Mouse (Mus musculus): Measurements from ENCODE around the gene Coa5.

- TF ChIP-seq POLR2A (IDR thresholded peaks at IDR 0.05; ENCODE audit: control insufficient read depth in 1 of 2, insufficient read depth in 1 of 2, low read depth in 1 of 2, low read length in 2 of 2, poor library complexity in 1 of 2) (no peak), CTCF (IDR thresholded peaks at IDR 0.05 in 2 of 3, conservative IDR thresholded peaks at IDR 0.05 in 1 of 3; ENCODE audit: control insufficient read depth in 1 of 3, insufficient read depth in 1 of 3, low read depth in 2 of 3, low read length in 3 of 3, poor library complexity in 1 of 3, severe bottlenecking in 1 of 3) (peak; percentile 67 to 75 (median 71)), POLR2AphosphoS5 (IDR thresholded peaks at IDR 0.05; ENCODE audit: borderline replicate concordance, low read depth, low read length) (no peak), GATA1 (IDR thresholded peaks at IDR 0.05; ENCODE audit: low read depth, low read length) (peak; percentile 75), MXI1 (IDR thresholded peaks at IDR 0.05; ENCODE audit: low read depth, low read length) (no peak), JUND (IDR thresholded peaks at IDR 0.05; ENCODE audit: low read depth, low read length) (no peak), USF1 (IDR thresholded peaks at IDR 0.05; ENCODE audit: low read depth, low read length) (no peak), ETS1 (IDR thresholded peaks at IDR 0.05; ENCODE audit: low read depth, low read length) (peak; percentile 44; the same call in 1 of the 2 replicates), MAZ (IDR thresholded peaks at IDR 0.05; ENCODE audit: low read depth, low read length) (no peak), EP300 (IDR thresholded peaks at IDR 0.05; ENCODE audit: low read depth in 1 of 2, low read length in 2 of 2) (peak in 1 of 2 experiments; percentile 60; a peak in 2 of 4 replicates), ELF1 (IDR thresholded peaks at IDR 0.05; ENCODE audit: low read depth, low read length) (no peak)
Measured at GRCm38 (mm10) chr1:37479074-37479473, 49.2 kb upstream of the Coa5 start.

All from MEL (cell line).